Mouse (Mus musculus) cerebellum, adult 2 months (tissue): ENCODE measurements around the gene Agbl4.

Experiments used
- CTCF ChIP-seq: fragments of 200-500 bp; IDR thresholded peaks from 2 replicates; pipeline ENCODE4 v1.5.1; 2011; ENCODE audit warnings: low read depth, mild to moderate bottlenecking, control low read depth, low read length, moderate library complexity, borderline replicate concordance; ENCODE audit not compliant: insufficient read depth
- POLR2A ChIP-seq: fragments of 200-500 bp; IDR thresholded peaks from 2 replicates; pipeline ENCODE4 v1.6.1; 2011; ENCODE audit warnings: low read length, control low read depth, borderline replicate concordance; ENCODE audit not compliant: insufficient read depth

DNA sequence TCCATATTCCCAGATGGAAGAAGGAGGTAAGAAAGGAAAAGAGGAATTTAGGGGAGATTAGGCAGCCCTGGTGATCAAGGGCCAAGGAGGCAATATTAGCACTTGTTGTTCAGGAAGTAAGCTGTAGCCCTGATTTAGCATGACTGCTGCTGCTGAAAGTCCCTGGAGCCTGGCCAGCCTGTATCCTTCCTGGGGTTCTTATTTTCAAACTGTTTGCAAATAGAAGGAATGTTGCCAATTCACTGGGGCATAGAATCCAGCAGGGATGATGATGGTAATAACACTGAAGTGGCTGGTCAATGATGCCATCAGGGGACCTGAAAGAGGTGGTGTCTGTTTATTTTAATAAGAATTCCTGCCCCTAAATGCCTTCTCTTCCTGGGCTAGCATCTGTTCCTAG, 518.6 kb downstream of the Agbl4 start:
- TF ChIP-seq CTCF (no peak), POLR2A (no peak)
